Mouse (Mus musculus): ENCODE data around the gene Zfc3h1. TPM values are rescaled to one million over a fixed set of nuclear protein-coding genes. Genes with fewer than 3 reads are reported as not detected.

Zfc3h1 gene
- polyA plus RNA-seq, 1 experiment from 2014 or later = 28.7 TPM

- Histone ChIP-seq H3K27ac (no peak overlapping the region), H3K36me3 (no peaks in the 10 kb centered on the region), H3K4me2 (no peak overlapping the region), H3K4me3 (replicated peaks) (no peak overlapping the region), H3K9me3 (no peaks in the 10 kb centered on the region), H3K9ac (replicated peaks) (no peak overlapping the region), H3K4me1 (replicated peaks) (peaks cover 9% of the 10 kb centered on the region), H3K27me3 (peaks cover 7% of the 10 kb centered on the region; the same call in 1 of the 2 replicates)
- 88% methylated on average over 9 of the region's 9 CpGs for WGBS
- ATAC-seq (ENCODE audit: insufficient number of reproducible peaks, insufficient read depth, low FRiP score, low TSS enrichment, low read depth) = no peak
Measured at GRCm38 (mm10) chr10:115476506-115476905, 91.7 kb downstream of the Zfc3h1 start.

- H3K27me3 ChIP-seq = 0 out of 2 replicates have a peak, but pooled peaks cover 5% of the 10 kb centered on the region
- H3K4me1 ChIP-seq (replicated peaks) = peaks cover 9% of the 10 kb centered on the region
- peak overlapping the region; percentile 57 for H3K4me2 ChIP-seq
- H3K36me3 ChIP-seq = no peaks in the 10 kb centered on the region
- H3K9me3 ChIP-seq = no peaks in the 10 kb centered on the region
- H3K9ac ChIP-seq (replicated peaks) = no peak overlapping the region; the same call in 1 of the 2 replicates
- H3K4me3 ChIP-seq (replicated peaks) = peak overlapping the region; percentile 26
- WGBS = 13% methylated on average over 19 of the region's 20 CpGs
- 0 out of 2 replicates have a peak, but pooled peaks have one; percentile 38 for ATAC-seq (ENCODE audit: insufficient number of reproducible peaks, insufficient read depth, low FRiP score, low TSS enrichment, low read depth)
- no peak overlapping the region for H3K27ac ChIP-seq
Measured at GRCm38 (mm10) chr10:115478441-115479141, 93.8 kb downstream of the Zfc3h1 start.

Other genes with a start within 250 kb of the Zfc3h1 start
- gene Tph2, start 199.9 kb upstream of the Zfc3h1 start, polyA plus RNA-seq (2016; fragmentation: Nextera tagmentation; extraction: Ambion mirVana) = not detected in 2 replicates
- gene Tbc1d15, start 133.5 kb upstream of the Zfc3h1 start, polyA plus RNA-seq (2016; fragmentation: Nextera tagmentation; extraction: Ambion mirVana) = 60.8 and 61.6 TPM in 2 replicates
- gene Rab21, start 69.4 kb upstream of the Zfc3h1 start, polyA plus RNA-seq (2016; fragmentation: Nextera tagmentation; extraction: Ambion mirVana) = 3.4 and 5.3 TPM in 2 replicates
- gene Tmem19, start 22.5 kb upstream of the Zfc3h1 start, polyA plus RNA-seq (2016; fragmentation: Nextera tagmentation; extraction: Ambion mirVana) = 24.7 and 26.4 TPM in 2 replicates
- gene Thap2, start 516 bp upstream of the Zfc3h1 start, polyA plus RNA-seq (2016; fragmentation: Nextera tagmentation; extraction: Ambion mirVana) = 24.5 and 30.1 TPM in 2 replicates
- not detected in 2 replicates for gene A930009A15Rik, start 185.0 kb downstream of the Zfc3h1 start, polyA plus RNA-seq (2016; fragmentation: Nextera tagmentation; extraction: Ambion mirVana)
- gene Lgr5, start 202.8 kb downstream of the Zfc3h1 start, polyA plus RNA-seq (2016; fragmentation: Nextera tagmentation; extraction: Ambion mirVana) = 6.6 and 8.9 TPM in 2 replicates